Mouse (Mus musculus): ENCODE results near the gene Arsb. TPM values are rescaled to one million over a fixed set of nuclear protein-coding genes. Genes with fewer than 3 reads are reported as not detected.

Arsb gene
- polyA plus RNA-seq, 1 experiment from 2014 or later = 8.9 TPM

DNA sequence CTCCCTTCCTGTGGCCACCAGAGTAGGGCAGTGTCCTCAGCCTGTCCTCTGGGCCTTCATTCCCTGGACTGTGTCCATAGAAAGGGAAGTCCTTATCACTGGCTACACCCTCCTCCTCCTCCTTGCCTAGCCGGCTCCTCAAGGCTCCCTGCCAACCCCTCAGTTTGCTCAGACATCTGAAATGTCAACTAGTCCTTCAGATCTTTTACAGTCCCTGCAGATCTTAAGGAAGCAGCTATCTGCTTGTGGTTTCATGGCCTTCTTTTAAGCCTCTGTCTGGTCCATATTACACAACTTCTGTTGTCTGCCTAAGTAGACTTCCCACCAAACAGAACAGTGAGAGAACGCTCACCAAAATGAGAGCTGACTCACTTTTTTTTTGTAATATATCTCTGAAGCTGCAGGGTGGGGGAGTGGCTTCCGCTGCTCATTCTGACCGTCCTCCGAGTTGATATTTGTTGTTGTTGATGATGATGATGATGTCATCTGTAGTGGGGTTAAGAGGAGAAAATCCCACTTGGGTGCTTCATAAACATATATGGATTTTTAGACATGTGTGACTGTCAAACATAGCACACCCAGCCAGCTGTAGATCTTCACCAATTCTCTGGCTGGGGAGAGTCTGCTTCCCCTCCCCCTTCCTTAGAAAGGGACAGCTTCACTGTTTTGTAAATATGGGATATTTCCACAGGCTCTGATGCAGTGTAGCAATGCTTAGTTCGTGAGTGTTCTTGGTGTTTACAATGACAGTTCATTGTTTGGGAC is 168.1 kb downstream of the Arsb start:
- 0 out of 2 replicates have a peak overlapping the region, but pooled peaks have one; percentile 11 for H3K27ac ChIP-seq (replicated peaks)
- 0 out of 2 replicates have a peak, but pooled peaks cover 6% of the 10 kb centered on the region for H3K4me1 ChIP-seq
- WGBS = 77% methylated on average over 6 of the region's 6 CpGs
- H3K4me2 ChIP-seq = no peak overlapping the region
- H3K27me3 ChIP-seq (replicated peaks) = no peaks in the 10 kb centered on the region
- H3K9me3 ChIP-seq (replicated peaks) = no peaks in the 10 kb centered on the region
- H3K9ac ChIP-seq (replicated peaks) = no peak overlapping the region
- ATAC-seq (ENCODE audit: low FRiP score) = no peak
- no peaks in the 10 kb centered on the region for H3K36me3 ChIP-seq
- H3K4me3 ChIP-seq (replicated peaks) = no peak overlapping the region

DNA sequence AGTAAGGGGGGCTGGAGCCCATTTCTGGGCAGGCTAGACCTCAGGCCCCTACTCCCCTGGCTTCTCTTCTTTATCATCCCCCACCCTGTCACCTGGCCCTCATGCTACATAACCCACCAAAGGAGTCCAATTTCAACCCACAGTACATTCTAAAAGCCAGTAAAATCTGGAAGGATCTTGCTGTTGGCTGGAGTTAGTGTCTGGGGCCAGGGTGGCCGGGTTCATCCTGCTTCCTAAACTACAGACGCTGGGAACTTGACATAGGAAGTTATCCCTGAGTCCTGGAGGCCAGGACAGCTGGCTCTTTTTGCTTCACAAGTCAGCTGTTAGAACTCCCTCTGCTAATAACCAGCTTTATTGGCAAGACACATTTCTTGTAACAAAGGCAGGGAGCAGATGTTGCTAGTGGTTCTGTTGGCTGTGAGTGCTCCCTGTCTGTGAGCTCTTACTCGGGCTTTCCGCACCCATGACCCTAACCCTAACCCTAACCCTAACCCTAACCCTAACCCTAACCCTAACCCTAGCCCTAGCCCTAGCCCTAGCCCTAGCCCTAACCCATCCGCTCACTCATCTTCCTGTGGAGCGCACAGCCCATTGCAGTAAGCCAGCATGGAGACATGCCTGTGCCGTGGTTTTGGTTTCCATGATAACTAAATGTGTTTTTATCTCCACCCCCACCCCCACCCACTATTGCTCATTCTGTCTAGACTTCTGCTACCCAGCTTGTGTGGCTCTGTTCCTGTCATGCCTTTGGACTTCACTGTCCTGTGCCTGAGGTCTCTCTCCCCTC is 169.5 kb downstream of the Arsb start:
- Histone ChIP-seq H3K27ac (replicated peaks) (no peak overlapping the region), H3K4me2 (no peak overlapping the region), H3K36me3 (no peaks in the 10 kb centered on the region), H3K4me3 (replicated peaks) (no peak overlapping the region), H3K27me3 (replicated peaks) (no peaks in the 10 kb centered on the region), H3K9me3 (replicated peaks) (no peaks in the 10 kb centered on the region), H3K9ac (replicated peaks) (no peak overlapping the region), H3K4me1 (0 out of 2 replicates have a peak, but pooled peaks cover 6% of the 10 kb centered on the region)
- WGBS = 58% methylated on average over 7 of the region's 7 CpGs
- no peak for ATAC-seq (ENCODE audit: low FRiP score)

DNA sequence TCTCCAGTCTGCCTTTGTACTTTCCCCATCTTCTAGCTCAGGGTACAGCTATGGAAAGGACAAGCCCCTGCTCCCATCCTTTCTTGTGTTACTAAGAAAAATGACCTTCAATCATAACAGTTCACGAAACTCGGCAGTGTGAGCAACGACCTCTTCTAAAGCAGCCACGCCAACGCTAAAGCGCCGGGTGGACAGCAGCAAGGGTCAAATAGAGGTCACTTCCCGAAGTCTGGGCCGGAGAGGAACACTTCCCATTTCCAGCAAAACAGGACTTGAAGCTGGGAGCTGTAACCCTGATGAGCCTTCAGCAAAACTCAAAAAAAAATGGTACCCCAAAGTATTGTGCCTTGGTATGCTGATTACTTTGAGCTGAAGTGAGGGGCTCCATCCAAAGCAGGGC is 179.6 kb downstream of the Arsb start:
- Histone ChIP-seq H3K9ac (replicated peaks) (no peak overlapping the region), H3K4me1 (no peaks in the 10 kb centered on the region), H3K27me3 (replicated peaks) (no peaks in the 10 kb centered on the region), H3K4me3 (replicated peaks) (no peak overlapping the region), H3K4me2 (no peak overlapping the region), H3K27ac (replicated peaks) (no peak overlapping the region), H3K9me3 (replicated peaks) (no peaks in the 10 kb centered on the region), H3K36me3 (no peaks in the 10 kb centered on the region)
- ATAC-seq (ENCODE audit: low FRiP score) = no peak
- 52% methylated on average over 9 of the region's 9 CpGs for WGBS

DNA sequence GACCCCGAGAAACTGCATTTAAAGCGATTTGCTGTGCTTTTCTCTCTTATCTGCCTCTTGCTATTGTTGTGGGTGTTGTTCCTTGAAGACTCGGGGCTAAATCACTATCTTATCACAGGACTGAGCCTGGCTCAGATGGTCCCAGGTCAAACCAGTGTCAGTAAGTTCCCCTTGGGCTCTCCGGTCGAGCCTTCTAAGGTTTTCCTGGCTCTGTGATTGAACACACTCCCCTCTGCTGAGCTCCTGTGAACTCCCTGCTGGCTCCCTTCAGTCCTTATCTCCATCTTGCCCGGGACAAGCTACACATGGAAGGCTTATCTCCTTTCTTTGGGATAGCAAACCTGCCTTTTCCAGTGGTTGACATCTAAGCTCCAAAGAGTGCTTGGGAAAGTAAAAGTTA is 180.1 kb downstream of the Arsb start:
- H3K36me3 ChIP-seq = no peaks in the 10 kb centered on the region
- 81% methylated on average over 6 of the region's 6 CpGs for WGBS
- H3K4me2 ChIP-seq = no peak overlapping the region

DNA sequence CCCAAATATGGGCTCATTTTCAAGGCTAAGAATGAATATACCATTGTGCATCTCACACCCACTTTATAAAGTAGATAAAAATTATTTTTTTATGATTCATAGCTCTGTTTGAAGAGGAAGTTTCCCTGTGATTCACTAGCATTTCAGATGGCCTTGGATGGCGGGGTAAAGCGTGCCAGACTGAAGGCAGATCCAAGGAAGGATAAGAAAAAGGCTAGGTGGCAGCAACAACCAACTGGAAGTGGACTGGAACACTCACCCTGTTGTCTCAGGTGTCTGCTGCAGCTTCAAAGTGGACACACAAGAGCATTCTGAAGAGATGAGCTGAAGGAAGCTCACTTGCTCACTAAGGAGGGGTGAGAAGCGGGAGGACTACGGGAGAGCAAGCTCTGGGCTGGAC is 181.0 kb downstream of the Arsb start:
- Histone ChIP-seq H3K27me3 (replicated peaks) (no peaks in the 10 kb centered on the region), H3K4me2 (no peak overlapping the region), H3K27ac (replicated peaks) (no peak overlapping the region), H3K36me3 (no peaks in the 10 kb centered on the region), H3K4me1 (no peaks in the 10 kb centered on the region), H3K9me3 (replicated peaks) (no peaks in the 10 kb centered on the region), H3K9ac (replicated peaks) (no peak overlapping the region), H3K4me3 (replicated peaks) (no peak overlapping the region)
- 92% methylated on average over 4 of the region's 4 CpGs for WGBS
- ATAC-seq (ENCODE audit: low FRiP score) = no peak

More for the DNA sequence above, 180.1 kb downstream of the Arsb start:
- H3K27me3 ChIP-seq (replicated peaks) = no peaks in the 10 kb centered on the region
- H3K9ac ChIP-seq (replicated peaks) = no peak overlapping the region
- no peaks in the 10 kb centered on the region for H3K9me3 ChIP-seq (replicated peaks)
- ATAC-seq (ENCODE audit: low FRiP score) = no peak
- no peak overlapping the region for H3K27ac ChIP-seq (replicated peaks)
- no peak overlapping the region for H3K4me3 ChIP-seq (replicated peaks)
- H3K4me1 ChIP-seq = no peaks in the 10 kb centered on the region

DNA sequence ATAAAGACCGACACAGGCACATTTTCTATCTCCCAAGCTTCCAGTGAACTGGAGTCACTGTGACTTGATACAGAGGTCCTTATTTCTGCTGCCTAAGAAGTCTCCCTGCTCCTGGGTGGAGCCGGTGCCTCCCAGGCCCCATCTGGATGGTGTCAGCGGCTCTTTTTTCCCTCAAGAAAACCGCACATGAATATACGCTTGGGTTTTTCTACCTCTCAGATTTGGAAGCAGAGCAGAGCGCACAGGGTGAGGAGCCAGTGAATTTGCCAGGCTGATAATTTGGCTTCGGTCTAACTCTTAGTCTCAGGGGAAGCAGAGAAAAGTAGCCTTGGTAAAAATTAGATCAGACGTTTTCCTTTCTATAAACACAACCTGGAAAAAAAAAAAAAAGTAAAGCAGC is 186.5 kb downstream of the Arsb start:
- Histone ChIP-seq H3K9me3 (replicated peaks) (no peaks in the 10 kb centered on the region), H3K9ac (replicated peaks) (no peak overlapping the region), H3K27me3 (replicated peaks) (no peaks in the 10 kb centered on the region), H3K27ac (replicated peaks) (no peak overlapping the region), H3K36me3 (no peaks in the 10 kb centered on the region), H3K4me1 (no peaks in the 10 kb centered on the region), H3K4me2 (no peak overlapping the region), H3K4me3 (replicated peaks) (no peak overlapping the region)
- no peak for ATAC-seq (ENCODE audit: low FRiP score)
- WGBS = 90% methylated on average over 8 of the region's 8 CpGs

DNA sequence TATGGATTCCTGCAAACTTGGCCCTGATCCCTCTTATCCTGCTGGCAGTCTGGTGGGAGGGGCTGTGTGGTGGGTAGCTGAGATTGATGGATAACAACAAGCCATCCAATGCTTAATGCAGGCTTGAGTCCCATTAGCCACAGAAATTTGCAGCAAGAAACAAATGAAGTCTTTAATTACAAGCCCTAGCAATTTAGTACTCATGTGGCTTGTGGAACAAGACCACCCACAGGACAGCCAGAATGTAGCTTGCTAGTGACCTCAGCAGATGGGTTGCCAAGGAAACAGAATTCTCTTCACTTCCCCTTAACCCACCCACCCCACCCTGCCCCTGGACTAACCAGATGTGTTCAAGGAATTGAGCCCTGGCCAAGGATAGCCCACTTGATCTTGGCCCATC is 194.8 kb downstream of the Arsb start:
- Histone ChIP-seq H3K36me3 (no peaks in the 10 kb centered on the region), H3K9me3 (replicated peaks) (no peaks in the 10 kb centered on the region), H3K4me1 (peaks cover 8% of the 10 kb centered on the region), H3K9ac (replicated peaks) (no peak overlapping the region), H3K4me3 (replicated peaks) (no peak overlapping the region), H3K4me2 (no peak overlapping the region), H3K27me3 (replicated peaks) (no peaks in the 10 kb centered on the region), H3K27ac (replicated peaks) (no peak overlapping the region)
- peak; percentile 47; the same call in 1 of the 2 replicates for ATAC-seq (ENCODE audit: low FRiP score)

DNA sequence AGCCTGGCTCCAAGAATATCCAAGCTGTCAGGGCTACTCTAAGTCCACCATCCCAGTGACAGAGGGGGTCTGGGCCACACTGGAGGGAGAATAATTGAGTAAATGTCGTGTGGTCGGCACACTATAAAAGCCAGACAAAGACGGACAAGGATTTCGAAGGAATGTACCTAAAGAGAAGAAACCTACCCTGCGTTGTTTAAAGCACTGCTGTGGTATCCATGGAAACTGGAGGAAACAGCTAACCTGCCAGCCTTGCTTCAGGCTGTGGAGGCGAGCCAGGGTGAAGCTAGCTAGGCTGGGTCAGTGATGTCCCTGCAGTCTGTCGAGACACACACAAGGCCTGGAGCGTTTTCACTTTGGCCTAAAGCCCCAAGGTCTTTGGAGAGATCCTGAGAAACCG is 195.7 kb downstream of the Arsb start:
- Histone ChIP-seq H3K4me1 (peaks cover 8% of the 10 kb centered on the region), H3K4me2 (no peak overlapping the region), H3K36me3 (no peaks in the 10 kb centered on the region), H3K9me3 (replicated peaks) (no peaks in the 10 kb centered on the region), H3K4me3 (replicated peaks) (no peak overlapping the region), H3K27me3 (replicated peaks) (no peaks in the 10 kb centered on the region), H3K9ac (replicated peaks) (no peak overlapping the region), H3K27ac (replicated peaks) (0 out of 2 replicates have a peak overlapping the region, but pooled peaks have one; percentile 1)
- 30% methylated on average over 9 of the region's 9 CpGs for WGBS
- peak; percentile 77; the same call in 1 of the 2 replicates for ATAC-seq (ENCODE audit: low FRiP score)

DNA sequence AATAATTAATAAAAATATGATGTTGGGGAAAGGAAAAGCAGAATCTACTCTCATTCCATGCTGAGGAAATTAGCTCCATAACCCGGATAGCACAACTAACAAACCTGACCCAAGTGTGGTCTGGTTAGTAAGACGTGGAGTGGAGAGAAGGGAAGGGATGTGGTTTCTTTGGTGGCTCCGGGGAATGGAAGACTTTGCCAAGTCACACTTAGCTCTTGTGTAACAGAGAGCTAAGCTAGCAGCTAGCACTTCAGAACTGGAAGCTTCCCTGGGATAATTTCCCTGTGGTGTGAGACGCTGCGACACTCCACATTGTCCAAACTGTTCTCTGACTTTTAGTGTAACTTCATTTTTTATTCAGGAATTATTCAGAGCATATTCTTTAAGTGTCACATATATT is 198.7 kb downstream of the Arsb start:
- no peaks in the 10 kb centered on the region for H3K27me3 ChIP-seq (replicated peaks)
- H3K4me1 ChIP-seq = peaks cover 8% of the 10 kb centered on the region
- 94% methylated on average over 5 of the region's 5 CpGs for WGBS
- no peak for ATAC-seq (ENCODE audit: low FRiP score)
- no peak overlapping the region for H3K9ac ChIP-seq (replicated peaks)
- H3K36me3 ChIP-seq = no peaks in the 10 kb centered on the region
- H3K27ac ChIP-seq (replicated peaks) = no peak overlapping the region
- H3K4me3 ChIP-seq (replicated peaks) = no peak overlapping the region
- no peak overlapping the region for H3K4me2 ChIP-seq
- H3K9me3 ChIP-seq (replicated peaks) = no peaks in the 10 kb centered on the region

DNA sequence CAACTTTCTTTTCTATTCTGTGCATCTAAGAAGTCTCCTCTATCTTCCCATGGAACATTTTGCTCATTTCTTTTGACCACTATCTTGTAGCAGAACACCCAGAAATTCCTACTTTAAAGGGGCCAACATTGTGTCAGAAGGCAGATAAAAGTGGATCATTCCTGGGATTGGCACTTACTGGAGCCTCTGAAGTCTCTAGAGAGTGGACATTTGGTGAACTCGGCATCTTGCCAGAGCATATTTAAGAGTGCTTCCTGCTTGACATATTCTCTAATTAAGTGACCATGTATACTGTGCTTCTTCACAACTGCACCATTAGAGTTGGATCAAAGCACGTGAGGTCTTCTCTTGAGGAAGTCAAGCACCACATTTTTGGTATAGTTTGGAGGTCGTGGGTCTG is 201.0 kb downstream of the Arsb start:
- 81% methylated on average over 3 of the region's 3 CpGs for WGBS
- H3K27me3 ChIP-seq (replicated peaks) = no peaks in the 10 kb centered on the region

DNA sequence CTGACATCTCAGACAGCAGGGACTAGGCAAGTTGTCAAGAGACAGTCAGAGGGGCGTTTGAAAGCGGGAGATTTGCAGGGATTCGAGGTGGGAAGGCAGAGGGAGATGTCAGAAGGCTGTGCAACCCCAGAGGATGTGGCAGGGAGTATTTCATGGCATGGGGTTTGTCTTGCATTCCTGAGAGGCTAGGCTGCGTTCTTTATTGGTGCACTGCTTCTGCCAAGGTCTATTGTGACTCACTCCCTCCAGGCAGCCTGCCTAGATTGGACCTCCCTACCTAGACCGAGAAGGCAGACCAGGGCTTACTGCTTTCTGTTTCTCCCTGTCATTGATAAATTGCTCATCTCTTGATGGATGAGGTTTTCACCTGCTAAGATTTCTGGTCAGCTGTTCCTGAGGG is 204.2 kb downstream of the Arsb start:
- Histone ChIP-seq H3K36me3 (no peaks in the 10 kb centered on the region), H3K27me3 (replicated peaks) (no peaks in the 10 kb centered on the region), H3K4me1 (no peaks in the 10 kb centered on the region), H3K9ac (replicated peaks) (no peak overlapping the region), H3K27ac (replicated peaks) (no peak overlapping the region), H3K9me3 (replicated peaks) (no peaks in the 10 kb centered on the region), H3K4me2 (no peak overlapping the region), H3K4me3 (replicated peaks) (no peak overlapping the region)
- 86% methylated on average over 5 of the region's 5 CpGs for WGBS
- ATAC-seq (ENCODE audit: low FRiP score) = no peak

More for the DNA sequence above, 201.0 kb downstream of the Arsb start:
- peaks cover 3% of the 10 kb centered on the region for H3K4me1 ChIP-seq
- no peaks in the 10 kb centered on the region for H3K9me3 ChIP-seq (replicated peaks)
- H3K36me3 ChIP-seq = no peaks in the 10 kb centered on the region
- ATAC-seq (ENCODE audit: low FRiP score) = no peak
- H3K27ac ChIP-seq (replicated peaks) = no peak overlapping the region
- H3K4me2 ChIP-seq = no peak overlapping the region
- H3K4me3 ChIP-seq (replicated peaks) = no peak overlapping the region
- no peak overlapping the region for H3K9ac ChIP-seq (replicated peaks)

Data from neural tube, embryonic 15.5 days (tissue).